Mouse (Mus musculus) forebrain, embryonic 15.5 days (tissue): ENCODE data around the gene Syt11. TPM values are rescaled to one million over a fixed set of nuclear protein-coding genes. Genes with fewer than 3 reads are reported as not detected.
"Not testable (repeated sequence)": the region's sequence is repeated elsewhere in the genome, so short reads cannot be mapped to it uniquely, and the experiment has no call there.

Source experiments
- ATAC-seq: fragments of 200-750 bp; cut with Nextera tagmentation; replicated peaks from 2 replicates; pipeline ENCODE4 v1.8.0; 2017; ENCODE audit warnings: mild to moderate bottlenecking, moderate TSS enrichment, moderate library complexity
- H3K27ac ChIP-seq: fragments of 300-500 bp; sonication (generic); replicated peaks from 2 replicates; pipeline ENCODE4 v1.5.1; 2015; ENCODE audit warnings: mild to moderate bottlenecking, inconsistent platforms
- H3K27me3 ChIP-seq: fragments of 300-500 bp; sonication (generic); 2 replicates; pipeline ENCODE4 v1.6.1; 2015; ENCODE audit warnings: inconsistent platforms
- H3K36me3 ChIP-seq: fragments of 300-500 bp; sonication (generic); 2 replicates; pipeline ENCODE4 v1.6.1; 2015; ENCODE audit warnings: mild to moderate bottlenecking, inconsistent platforms
- H3K4me1 ChIP-seq: fragments of 300-500 bp; sonication (generic); 2 replicates; pipeline ENCODE4 v1.6.1; 2015; ENCODE audit warnings: inconsistent platforms
- H3K4me2 ChIP-seq: fragments of 300-500 bp; sonication (generic); replicated peaks from 2 replicates; pipeline ENCODE4 v1.6.1; 2015; ENCODE audit warnings: mild to moderate bottlenecking, inconsistent platforms
- H3K4me3 ChIP-seq: fragments of 300-500 bp; sonication (generic); 2 replicates; pipeline ENCODE4 v1.5.1; 2015; ENCODE audit warnings: mild to moderate bottlenecking, inconsistent platforms
- H3K9ac ChIP-seq: fragments of 300-500 bp; sonication (generic); replicated peaks from 2 replicates; pipeline ENCODE4 v1.6.1; 2015; ENCODE audit warnings: mild to moderate bottlenecking, inconsistent platforms
- H3K9me3 ChIP-seq: fragments of 300-500 bp; sonication (generic); 2 replicates; pipeline ENCODE4 v1.6.1; 2016; ENCODE audit warnings: inconsistent platforms
- WGBS: fragments of 180-500 bp; shearing (Covaris S2); methylation state at CpG from one replicate; pipeline ENCODE4 v1.1.7; 2015; ENCODE audit warnings: mixed read lengths; 5-methylcytosine and 5-hydroxymethylcytosine counted together
- polyA plus RNA-seq: library from polyadenylated mRNA; unstranded; fragments of >200 nt; fragmentation: Nextera tagmentation; extraction: Ambion mirVana; gene quantifications from 2 replicates; pipeline ENCODE4 v1.2.1, GENCODE M21; 2015

The Syt11 gene
- polyA plus RNA-seq, 1 experiment from 2014 or later = 236 TPM

DNA sequence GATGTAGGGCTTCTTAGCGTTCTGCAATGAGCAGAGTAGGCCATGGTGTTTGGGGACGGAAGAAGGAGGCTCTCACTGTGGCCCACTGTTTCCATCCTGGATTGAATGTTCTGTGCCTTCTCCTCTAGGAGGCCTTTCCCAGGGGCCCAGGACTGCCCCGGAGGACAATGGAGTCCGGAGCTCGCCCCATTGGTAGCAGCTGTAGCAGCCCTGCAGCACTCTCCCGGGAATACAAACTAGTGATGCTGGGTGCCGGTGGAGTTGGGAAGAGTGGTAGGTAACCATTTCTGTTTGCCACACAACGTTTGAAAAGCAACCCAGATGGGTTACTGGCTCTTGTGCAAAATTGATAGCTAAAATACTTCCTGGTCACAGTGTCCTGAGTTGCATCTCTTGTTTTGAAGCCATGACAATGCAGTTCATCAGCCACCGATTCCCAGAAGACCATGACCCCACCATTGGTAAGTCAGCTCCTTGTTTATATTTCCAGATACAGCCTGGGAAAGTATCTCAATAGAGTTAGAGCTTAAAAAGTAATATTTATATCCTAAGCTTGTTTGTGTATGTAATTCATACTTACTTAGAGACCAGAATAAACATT, 57.7 kb downstream of the Syt11 start:
- WGBS = 5% methylated on average over 9 of the region's 9 CpGs
- peak; percentile 63 for ATAC-seq
- Histone ChIP-seq H3K27me3 (no peaks in the 10 kb centered on the region), H3K4me1 (peaks cover 17% of the 10 kb centered on the region), H3K4me2 (peak overlapping the region; percentile 88), H3K36me3 (peaks cover 31% of the 10 kb centered on the region), H3K4me3 (peak overlapping the region; percentile 84), H3K9me3 (no peaks in the 10 kb centered on the region), H3K27ac (peak overlapping the region; percentile 62), H3K9ac (peak overlapping the region; percentile 70)

DNA sequence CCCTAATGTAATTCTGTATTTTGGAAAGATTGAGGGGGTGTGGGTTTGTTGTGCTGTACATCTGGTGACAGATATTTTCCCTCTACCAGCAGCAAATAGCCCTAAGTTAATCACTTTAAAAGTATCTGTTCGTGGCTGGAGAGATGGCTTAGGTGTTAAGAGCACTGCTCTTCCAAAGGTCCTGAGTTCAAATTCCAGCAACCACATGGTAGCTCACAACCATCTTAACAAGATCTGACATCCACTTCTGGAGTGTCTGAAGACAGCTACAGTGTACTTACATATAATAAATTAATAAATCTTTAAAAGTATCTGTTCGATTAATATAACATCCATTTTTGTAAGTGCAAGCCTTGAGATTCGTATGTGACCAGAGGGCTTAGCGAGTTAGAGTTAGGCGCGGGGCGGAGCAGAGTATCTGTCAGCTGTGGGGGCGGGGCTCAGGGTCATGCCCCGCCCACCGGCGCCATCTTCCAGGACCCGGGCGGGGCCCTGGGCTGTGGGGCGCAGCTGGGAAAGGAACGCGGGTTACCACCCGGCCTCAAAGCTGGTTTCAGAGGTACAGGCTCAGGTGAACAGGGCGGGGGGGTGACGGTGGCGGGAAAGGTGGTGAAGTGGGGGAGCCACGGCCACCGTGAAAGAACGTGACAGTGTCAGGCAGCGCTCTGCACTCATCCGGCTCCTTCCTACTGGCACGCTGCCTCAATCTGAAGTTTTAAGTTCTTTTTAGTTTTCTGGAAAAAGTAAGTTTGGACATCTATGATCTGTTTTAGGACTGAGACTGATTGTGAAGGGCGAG, 58.4 kb downstream of the Syt11 start, which contains the start of gene Rit1:
Rit1 (plus strand) TSS at position 440 of the 799 bp plus-strand sequence.
- Histone ChIP-seq H3K4me1 (peaks cover 17% of the 10 kb centered on the region), H3K4me2 (peak within 1 kb of the TSS; percentile 88), H3K9me3 (no peaks in the 10 kb centered on the region), H3K36me3 (peaks cover 35% of the 10 kb centered on the region), H3K27me3 (no peaks in the 10 kb centered on the region), H3K27ac (peak within 1 kb of the TSS; percentile 62), H3K4me3 (peak within 1 kb of the TSS; percentile 84), H3K9ac (peak within 1 kb of the TSS; percentile 70)
- ATAC-seq = peak; percentile 96
- WGBS = 2% methylated on average over 27 of the region's 27 CpGs

DNA sequence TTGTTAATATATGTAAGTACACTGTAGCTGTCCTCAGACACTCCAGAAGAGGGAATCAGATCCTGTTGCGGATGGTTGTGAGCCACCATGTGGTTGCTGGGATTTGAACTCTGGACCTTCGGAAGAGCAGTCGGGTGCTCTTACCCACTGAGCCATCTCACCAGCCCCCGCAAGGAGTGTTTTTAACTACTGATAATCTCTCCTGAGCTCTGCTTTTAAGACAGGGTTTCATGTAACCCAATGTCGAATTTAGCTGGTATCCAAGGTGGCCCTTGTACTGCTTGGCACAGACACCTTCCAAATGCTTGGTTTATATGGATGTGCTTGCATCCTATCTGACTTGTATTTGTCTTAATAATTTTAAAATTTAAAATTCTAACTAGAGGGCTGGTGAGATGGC, 59.2 kb downstream of the Syt11 start:
- 93% methylated on average over 5 of the region's 5 CpGs for WGBS
- not testable (repeated sequence) for H3K9ac ChIP-seq, H3K27me3 ChIP-seq, H3K4me2 ChIP-seq, H3K27ac ChIP-seq, H3K9me3 ChIP-seq, H3K4me3 ChIP-seq, ATAC-seq
- peaks cover 17% of the 10 kb centered on the region for H3K4me1 ChIP-seq
- peaks cover 39% of the 10 kb centered on the region for H3K36me3 ChIP-seq

DNA sequence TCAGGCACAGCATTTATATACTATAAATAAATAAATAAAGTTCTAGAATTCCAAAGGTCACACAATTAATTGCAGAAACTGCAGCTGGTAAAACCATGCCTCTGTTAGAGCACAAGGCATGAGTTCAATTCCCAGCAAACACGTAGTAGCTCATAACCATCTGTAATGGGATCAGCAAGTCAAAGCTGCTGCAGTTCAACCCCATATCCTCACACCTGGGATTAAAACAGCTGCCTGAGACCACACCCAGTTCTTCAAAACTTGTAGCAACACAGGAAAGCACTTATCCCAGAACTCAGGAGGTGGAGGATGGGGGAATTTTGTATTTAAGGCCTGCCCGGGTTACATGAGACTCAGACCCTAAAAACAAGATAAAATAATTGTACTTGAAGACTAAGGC, 60.2 kb downstream of the Syt11 start:
- 78% methylated on average over 2 of the region's 2 CpGs for WGBS
- Histone ChIP-seq H3K4me1 (peaks cover 17% of the 10 kb centered on the region), H3K4me2 (no peak overlapping the region), H3K36me3 (peaks cover 43% of the 10 kb centered on the region), H3K9me3 (no peaks in the 10 kb centered on the region), H3K27ac (no peak overlapping the region), H3K9ac (no peak overlapping the region), H3K4me3 (no peak overlapping the region), H3K27me3 (no peaks in the 10 kb centered on the region)
- no peak for ATAC-seq

DNA sequence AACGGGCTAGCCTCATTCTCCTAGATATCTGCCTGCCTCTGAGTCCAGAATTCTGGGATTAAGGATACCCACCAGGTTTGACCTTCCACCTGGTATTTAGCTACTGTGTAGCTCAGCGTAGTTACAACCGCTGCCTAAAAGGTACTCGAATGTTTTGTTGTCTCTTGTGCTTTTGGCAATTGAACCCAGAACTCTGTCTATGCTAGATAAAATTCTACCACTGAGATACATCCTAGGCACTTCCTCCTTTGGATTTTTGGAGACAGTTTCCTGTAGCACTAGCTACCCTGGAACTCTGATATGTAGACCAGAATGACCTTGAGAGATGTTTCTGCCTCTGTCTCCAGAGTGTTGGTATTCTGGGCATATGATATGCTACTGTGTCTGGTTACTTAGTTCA, 61.3 kb downstream of the Syt11 start:
- H3K36me3 ChIP-seq = peaks cover 53% of the 10 kb centered on the region
- 96% methylated on average over 4 of the region's 4 CpGs for WGBS
- no peak for ATAC-seq

DNA sequence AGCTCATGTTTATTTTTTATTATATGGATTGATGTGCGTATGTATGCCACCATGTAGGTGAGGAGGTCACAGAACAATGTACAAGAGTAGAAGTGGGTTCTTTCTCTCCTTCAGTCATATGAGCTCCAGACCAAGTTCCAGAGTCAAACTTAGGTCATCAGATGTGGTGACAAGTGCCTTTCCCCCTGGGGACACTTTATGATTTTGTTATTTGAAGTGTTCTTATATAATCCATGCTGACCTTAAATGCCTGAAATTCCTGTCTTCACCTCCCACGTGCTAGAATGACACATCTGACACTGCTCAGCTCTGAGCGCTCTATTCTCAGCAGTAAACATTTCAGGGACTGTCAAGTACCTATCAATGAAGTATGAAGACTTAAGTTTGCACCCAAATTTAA, 73.7 kb downstream of the Syt11 start:
- 83% methylated on average over 3 of the region's 3 CpGs for WGBS
- Histone ChIP-seq H3K4me3 (no peak overlapping the region), H3K4me1 (no peaks in the 10 kb centered on the region), H3K27ac (no peak overlapping the region), H3K9ac (no peak overlapping the region), H3K36me3 (peaks cover 91% of the 10 kb centered on the region), H3K27me3 (no peaks in the 10 kb centered on the region), H3K9me3 (no peaks in the 10 kb centered on the region), H3K4me2 (no peak overlapping the region)
- ATAC-seq = no peak

More for the DNA sequence above, 61.3 kb downstream of the Syt11 start:
- Histone ChIP-seq H3K4me2 (no peak overlapping the region), H3K9me3 (no peaks in the 10 kb centered on the region), H3K9ac (no peak overlapping the region), H3K27ac (no peak overlapping the region), H3K4me1 (peaks cover 14% of the 10 kb centered on the region), H3K27me3 (no peaks in the 10 kb centered on the region), H3K4me3 (no peak overlapping the region)

DNA sequence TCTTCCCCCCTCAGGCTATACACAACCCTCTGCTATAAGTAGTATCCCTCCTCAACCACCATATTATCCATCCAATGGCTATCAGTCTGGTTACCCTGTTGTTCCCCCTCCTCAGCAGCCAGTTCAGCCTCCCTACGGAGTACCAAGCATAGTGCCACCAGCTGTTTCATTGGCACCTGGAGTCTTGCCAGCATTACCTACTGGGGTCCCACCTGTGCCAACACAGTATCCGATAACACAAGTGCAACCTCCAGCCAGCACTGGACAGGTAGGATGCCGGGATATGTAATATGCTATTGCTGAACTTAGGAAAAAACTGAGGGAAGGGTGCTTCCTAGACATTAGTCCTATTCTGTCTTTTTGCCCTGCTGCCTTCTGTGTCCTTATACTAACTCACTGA, 74.7 kb downstream of the Syt11 start:
- 73% methylated on average over 3 of the region's 3 CpGs for WGBS

DNA sequence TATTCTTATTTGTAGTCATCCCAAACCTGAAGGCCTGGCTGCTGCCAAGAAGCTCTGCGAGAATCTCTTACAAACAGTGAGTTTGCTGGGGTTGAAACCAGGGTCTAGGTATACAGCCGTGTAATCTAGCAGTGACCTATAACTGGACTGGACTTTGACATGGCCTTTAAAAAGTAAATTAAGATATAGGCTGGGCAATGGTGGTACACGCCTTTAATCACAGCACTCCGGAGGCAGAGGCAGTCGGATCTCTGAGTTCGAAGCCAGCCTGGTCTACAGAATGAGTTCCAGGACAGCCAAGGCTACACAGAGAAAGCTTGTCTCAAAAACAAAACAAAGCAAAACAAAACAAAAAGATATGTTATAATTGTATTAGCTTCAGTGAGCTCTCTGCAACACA, 76.1 kb downstream of the Syt11 start:
- H3K27ac ChIP-seq = no peak overlapping the region
- H3K4me1 ChIP-seq = no peaks in the 10 kb centered on the region
- no peaks in the 10 kb centered on the region for H3K9me3 ChIP-seq
- H3K27me3 ChIP-seq = no peaks in the 10 kb centered on the region
- peaks cover 94% of the 10 kb centered on the region for H3K36me3 ChIP-seq
- H3K9ac ChIP-seq = no peak overlapping the region
- WGBS = 95% methylated on average over 6 of the region's 6 CpGs
- no peak overlapping the region for H3K4me3 ChIP-seq
- ATAC-seq = no peak
- H3K4me2 ChIP-seq = no peak overlapping the region

More for the DNA sequence above, 74.7 kb downstream of the Syt11 start:
- Histone ChIP-seq H3K4me1 (no peaks in the 10 kb centered on the region), H3K27me3 (no peaks in the 10 kb centered on the region), H3K4me3 (no peak overlapping the region), H3K9ac (no peak overlapping the region), H3K4me2 (no peak overlapping the region), H3K36me3 (peaks cover 94% of the 10 kb centered on the region), H3K27ac (no peak overlapping the region), H3K9me3 (no peaks in the 10 kb centered on the region)
- ATAC-seq = no peak

DNA sequence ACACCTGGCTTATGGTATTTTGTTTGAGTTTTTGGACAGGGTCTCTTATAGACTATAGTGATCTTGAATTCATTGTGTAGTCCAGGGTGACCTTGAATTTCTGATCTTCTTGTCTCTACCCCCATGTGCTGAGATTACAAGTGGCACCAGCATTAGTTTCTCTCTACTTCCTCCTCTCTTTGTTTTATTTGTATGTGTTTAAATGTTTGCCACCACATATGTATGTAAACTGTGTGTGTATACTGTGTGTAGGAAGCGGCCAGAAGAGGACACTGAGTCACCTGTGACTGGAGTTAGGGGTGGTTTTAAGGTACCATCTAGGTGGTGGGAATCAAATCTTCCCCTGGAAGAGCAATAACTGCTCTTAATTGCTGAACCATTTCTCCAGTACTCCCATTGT, 76.9 kb downstream of the Syt11 start:
- Histone ChIP-seq H3K9ac (no peak overlapping the region), H3K27me3 (no peaks in the 10 kb centered on the region), H3K27ac (no peak overlapping the region), H3K4me3 (no peak overlapping the region), H3K4me1 (no peaks in the 10 kb centered on the region), H3K9me3 (no peaks in the 10 kb centered on the region), H3K4me2 (no peak overlapping the region), H3K36me3 (peaks cover 93% of the 10 kb centered on the region)
- WGBS = 95% methylated on average over 1 of the region's 1 CpGs
- no peak for ATAC-seq

DNA sequence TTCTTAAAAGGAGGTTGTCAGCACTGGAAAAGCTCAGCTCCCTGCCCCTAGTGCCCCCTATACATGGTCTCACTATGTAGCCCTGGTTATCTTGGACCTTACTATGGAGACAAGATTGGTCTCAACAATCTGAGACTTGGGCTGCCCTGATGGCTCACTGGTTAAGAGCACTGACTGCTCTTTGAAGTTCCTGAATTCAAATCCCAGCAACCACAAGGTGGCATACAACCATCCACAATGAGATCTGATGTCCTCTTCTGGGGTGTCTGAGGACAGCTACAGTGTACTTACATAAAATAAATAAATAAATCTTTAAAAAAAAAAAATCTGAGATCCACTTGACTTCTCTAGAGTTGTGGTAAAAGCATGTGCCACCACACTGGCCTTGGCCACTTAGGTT, 79.4 kb downstream of the Syt11 start:
- H3K4me3 ChIP-seq = no peak overlapping the region
- H3K27me3 ChIP-seq = no peaks in the 10 kb centered on the region
- no peak for ATAC-seq
- no peaks in the 10 kb centered on the region for H3K4me1 ChIP-seq
- H3K27ac ChIP-seq = no peak overlapping the region
- no peak overlapping the region for H3K4me2 ChIP-seq
- peaks cover 94% of the 10 kb centered on the region for H3K36me3 ChIP-seq
- no peak overlapping the region for H3K9ac ChIP-seq
- no peaks in the 10 kb centered on the region for H3K9me3 ChIP-seq
